Mouse (Mus musculus): ENCODE data around the gene S100a6. TPM values are rescaled to one million over a fixed set of nuclear protein-coding genes. Genes with fewer than 3 reads are reported as not detected.

S100a6 gene
- 583 TPM for polyA plus RNA-seq (2014; fragmentation: Illumina TruSeq; extraction: RNeasy Lipid Tissue Mini Kit (QIAGEN cat#74804); ENCODE audit: low read depth, low replicate concordance)

GRCm38 (mm10) chr3:90612728-90613291 is at the start of gene S100a6:
Gene S100a6 (plus strand): TSS chr3:90612882.

GRCm38 (mm10) chr3:90589947-90590346 is 22.7 kb upstream of the S100a6 start, which contains the start of gene S100a2:
Gene S100a2 (plus strand): TSS chr3:90590247.

GRCm38 (mm10) chr3:90601486-90602110 is 11.1 kb upstream of the S100a6 start, which contains the start of gene Gm42674:
Gene Gm42674 (plus strand): TSS chr3:90601904.

GRCm38 (mm10) chr3:90603623-90604022 is 9.1 kb upstream of the S100a6 start, which contains the start of gene S100a4:
Gene S100a4 (plus strand): TSS chr3:90603771.

GRCm38 (mm10) chr3:90608223-90608622 is 4.5 kb upstream of the S100a6 start, which contains the start of gene S100a5:
Gene S100a5 (plus strand): TSS chr3:90608523.

GRCm38 (mm10) chr3:90653717-90654116 is 41.0 kb downstream of the S100a6 start, which contains the start of gene S100a7a:
Gene S100a7a (plus strand): TSS chr3:90654017.

GRCm38 (mm10) chr3:90668846-90669245 is 56.2 kb downstream of the S100a6 start, which contains the start of gene S100a8:
Gene S100a8 (plus strand): TSS chr3:90668978.

Other genes starting within 250 kb of the S100a6 start
- gene Slc27a3, start 222.9 kb upstream of the S100a6 start, polyA plus RNA-seq (2014; fragmentation: Illumina TruSeq; extraction: RNeasy Lipid Tissue Mini Kit (QIAGEN cat#74804); ENCODE audit: low read depth, low replicate concordance), result not detected
- 19.1 TPM for gene Ints3, start 179.3 kb upstream of the S100a6 start, polyA plus RNA-seq (2014; fragmentation: Illumina TruSeq; extraction: RNeasy Lipid Tissue Mini Kit (QIAGEN cat#74804); ENCODE audit: low read depth, low replicate concordance)
- 1.4 TPM for gene Npr1, start 147.0 kb upstream of the S100a6 start, polyA plus RNA-seq (2014; fragmentation: Illumina TruSeq; extraction: RNeasy Lipid Tissue Mini Kit (QIAGEN cat#74804); ENCODE audit: low read depth, low replicate concordance)
- gene Ilf2, start 136.8 kb upstream of the S100a6 start, polyA plus RNA-seq (2014; fragmentation: Illumina TruSeq; extraction: RNeasy Lipid Tissue Mini Kit (QIAGEN cat#74804); ENCODE audit: low read depth, low replicate concordance), result 48.1 TPM
- 68.4 TPM for gene Snapin, start 121.8 kb upstream of the S100a6 start, polyA plus RNA-seq (2014; fragmentation: Illumina TruSeq; extraction: RNeasy Lipid Tissue Mini Kit (QIAGEN cat#74804); ENCODE audit: low read depth, low replicate concordance)
- 156 TPM for gene Chtop, start 103.4 kb upstream of the S100a6 start, polyA plus RNA-seq (2014; fragmentation: Illumina TruSeq; extraction: RNeasy Lipid Tissue Mini Kit (QIAGEN cat#74804); ENCODE audit: low read depth, low replicate concordance)
- 84.9 TPM for gene S100a1, start 98.5 kb upstream of the S100a6 start, polyA plus RNA-seq (2014; fragmentation: Illumina TruSeq; extraction: RNeasy Lipid Tissue Mini Kit (QIAGEN cat#74804); ENCODE audit: low read depth, low replicate concordance)
- 15.8 TPM for gene S100a13, start 98.4 kb upstream of the S100a6 start, polyA plus RNA-seq (2014; fragmentation: Illumina TruSeq; extraction: RNeasy Lipid Tissue Mini Kit (QIAGEN cat#74804); ENCODE audit: low read depth, low replicate concordance)
- gene S100a14, start 86.0 kb upstream of the S100a6 start, polyA plus RNA-seq (2014; fragmentation: Illumina TruSeq; extraction: RNeasy Lipid Tissue Mini Kit (QIAGEN cat#74804); ENCODE audit: low read depth, low replicate concordance), result 53.2 TPM
- gene S100a16, start 75.6 kb upstream of the S100a6 start, polyA plus RNA-seq (2014; fragmentation: Illumina TruSeq; extraction: RNeasy Lipid Tissue Mini Kit (QIAGEN cat#74804); ENCODE audit: low read depth, low replicate concordance), result 96.5 TPM
- not detected for gene S100a3, start 52.3 kb upstream of the S100a6 start, polyA plus RNA-seq (2014; fragmentation: Illumina TruSeq; extraction: RNeasy Lipid Tissue Mini Kit (QIAGEN cat#74804); ENCODE audit: low read depth, low replicate concordance)
- not detected for gene S100a2, start 22.6 kb upstream of the S100a6 start, polyA plus RNA-seq (2014; fragmentation: Illumina TruSeq; extraction: RNeasy Lipid Tissue Mini Kit (QIAGEN cat#74804); ENCODE audit: low read depth, low replicate concordance)
- not detected for gene Gm42674, start 11.0 kb upstream of the S100a6 start, polyA plus RNA-seq (2014; fragmentation: Illumina TruSeq; extraction: RNeasy Lipid Tissue Mini Kit (QIAGEN cat#74804); ENCODE audit: low read depth, low replicate concordance)
- 13.6 TPM for gene S100a4, start 9.1 kb upstream of the S100a6 start, polyA plus RNA-seq (2014; fragmentation: Illumina TruSeq; extraction: RNeasy Lipid Tissue Mini Kit (QIAGEN cat#74804); ENCODE audit: low read depth, low replicate concordance)
- gene S100a5, start 4.4 kb upstream of the S100a6 start, polyA plus RNA-seq (2014; fragmentation: Illumina TruSeq; extraction: RNeasy Lipid Tissue Mini Kit (QIAGEN cat#74804); ENCODE audit: low read depth, low replicate concordance), result not detected
- 1.8 TPM for gene S100a7a, start 41.1 kb downstream of the S100a6 start, polyA plus RNA-seq (2014; fragmentation: Illumina TruSeq; extraction: RNeasy Lipid Tissue Mini Kit (QIAGEN cat#74804); ENCODE audit: low read depth, low replicate concordance)
- 9.0 TPM for gene S100a8, start 56.1 kb downstream of the S100a6 start, polyA plus RNA-seq (2014; fragmentation: Illumina TruSeq; extraction: RNeasy Lipid Tissue Mini Kit (QIAGEN cat#74804); ENCODE audit: low read depth, low replicate concordance)
- gene S100a9, start 82.8 kb downstream of the S100a6 start, polyA plus RNA-seq (2014; fragmentation: Illumina TruSeq; extraction: RNeasy Lipid Tissue Mini Kit (QIAGEN cat#74804); ENCODE audit: low read depth, low replicate concordance), result 2.4 TPM
- gene Pglyrp4, start 114.0 kb downstream of the S100a6 start, polyA plus RNA-seq (2014; fragmentation: Illumina TruSeq; extraction: RNeasy Lipid Tissue Mini Kit (QIAGEN cat#74804); ENCODE audit: low read depth, low replicate concordance), result not detected
- not detected for gene Gm5849, start 165.0 kb downstream of the S100a6 start, polyA plus RNA-seq (2014; fragmentation: Illumina TruSeq; extraction: RNeasy Lipid Tissue Mini Kit (QIAGEN cat#74804); ENCODE audit: low read depth, low replicate concordance)

All from sigmoid colon, adult 10 weeks (tissue).